In genomic region chr2:152480881-152481280, GRCm38 (mm10) we compare ENCODE assay signal across 41 mouse cellular contexts. TPM values are rescaled to one million over a fixed set of nuclear protein-coding genes. Genes with fewer than 3 reads are reported as not detected.
A peak's percentile ranks its signal among the peaks of the same experiment; 100 is the strongest.
DNase-seq lines count a peak whose midpoint lies in the region; ATAC-seq and TF ChIP-seq lines count a peak whose summit lies in the region.
"Had no signal": no experiment of that assay in that cellular context is flagged by ENCODE, and none has a peak within 500 bp of the region (broad histone marks: within the 10 kb centered on the region; RNA-seq: fewer than 3 reads in every experiment).

No protein-coding gene starts in this region.

- no peaks in the 10 kb centered on the region for H3K36me3 ChIP-seq in lung, postnatal 0 days (ENCODE audit: insufficient read depth, low read length)
- no peaks in the 10 kb centered on the region for H3K36me3 ChIP-seq in kidney, adult 2 months (ENCODE audit: control insufficient read depth, insufficient read depth, low read length)
- H3K36me3 ChIP-seq: embryonic facial prominence, embryonic 10.5 days; embryonic facial prominence, embryonic 15.5 days; forebrain, embryonic 12.5 days; hindbrain, embryonic 10.5 days; liver, embryonic 13.5 days; midbrain, embryonic 10.5 days; neural tube, embryonic 12.5 days had no signal

- peak; percentile 26 for DNase-seq in lung, postnatal 0 days (ENCODE audit: low spot score)
- no peak for DNase-seq in lung, adult 2 months
- peak; percentile 14 for DNase-seq in MN1 (ENCODE audit: low spot score)
- DNase-seq in induced T-regulatory cell, adult 2 months (ENCODE audit: low read depth), result peak; percentile 36
- DNase-seq in layer of hippocampus, adult 9-11 months, result no peak
- DNase-seq in kidney, adult 2 months, result no peak
- no peak for DNase-seq in left cerebral cortex, adult 8-10 months (ENCODE audit: low spot score in 2 of 2)
- DNase-seq: adrenal gland, postnatal 36 days; B cell, adult 2 months; cerebellum, adult 2 months; cerebellum, postnatal 25 days; forebrain, postnatal 0 days; heart, postnatal 14 days; kidney, postnatal 14 days; left cerebral cortex, postnatal 4 days; liver, embryonic 13.5 days; lung, adult 18-20 months; lung, postnatal 14 days; right cerebral cortex, adult 18-20 months; spleen, adult 18-20 months; thymus, postnatal 4 days had no signal

- WGBS in lung, postnatal 0 days, result 77% methylated on average over 3 of the region's 3 CpGs
- 75% methylated on average over 3 of the region's 3 CpGs for WGBS in lung, adult 2 months
- WGBS in kidney, adult 2 months, result 87% methylated on average over 3 of the region's 3 CpGs

- H3K4me3 ChIP-seq in lung, postnatal 0 days (ENCODE audit: low read depth, low read length), result no peak overlapping the region
- no peak overlapping the region for H3K4me3 ChIP-seq in lung, adult 2 months (replicated peaks; ENCODE audit: extremely low read depth, low read depth, low read length)
- H3K4me3 ChIP-seq in kidney, adult 2 months (ENCODE audit: insufficient read depth, low read depth, low read length), result no peak overlapping the region
- H3K4me3 ChIP-seq: embryonic facial prominence, embryonic 10.5 days; embryonic facial prominence, embryonic 15.5 days; forebrain, embryonic 12.5 days; hindbrain, embryonic 10.5 days; left cerebral cortex, adult 2 months; liver, embryonic 13.5 days; midbrain, embryonic 10.5 days; neural tube, embryonic 12.5 days had no signal

- no peak for TF ChIP-seq POLR2A in lung, adult 2 months (IDR thresholded peaks at IDR 0.05; ENCODE audit: borderline replicate concordance, extremely low read depth, low read depth, low read length)
- TF ChIP-seq POLR2A in kidney, adult 2 months (IDR thresholded peaks at IDR 0.05; ENCODE audit: low read depth, low read length), result no peak

- H3K4me1 ChIP-seq in lung, postnatal 0 days (ENCODE audit: insufficient read depth, low read depth, low read length), result no peaks in the 10 kb centered on the region
- no peaks in the 10 kb centered on the region for H3K4me1 ChIP-seq in lung, adult 2 months (ENCODE audit: control insufficient read depth, insufficient read depth, low read length)
- no peaks in the 10 kb centered on the region for H3K4me1 ChIP-seq in kidney, adult 2 months (ENCODE audit: control insufficient read depth, insufficient read depth, low read length)
- H3K4me1 ChIP-seq: embryonic facial prominence, embryonic 10.5 days; embryonic facial prominence, embryonic 15.5 days; forebrain, embryonic 12.5 days; liver, embryonic 13.5 days; midbrain, embryonic 10.5 days; neural tube, embryonic 12.5 days had no signal

- TF ChIP-seq EP300 in lung, postnatal 0 days (IDR thresholded peaks at IDR 0.05), result no peak

- no peaks in the 10 kb centered on the region for H3K27me3 ChIP-seq in lung, postnatal 0 days (replicated peaks; ENCODE audit: insufficient read depth, low read length)
- no peaks in the 10 kb centered on the region for H3K27me3 ChIP-seq in kidney, adult 2 months (replicated peaks; ENCODE audit: control insufficient read depth, insufficient read depth, low read length)
- H3K27me3 ChIP-seq: embryonic facial prominence, embryonic 15.5 days; forebrain, embryonic 12.5 days; liver, embryonic 13.5 days; neural tube, embryonic 12.5 days had no signal

- ATAC-seq in lung, postnatal 0 days, result no peak
- ATAC-seq: forebrain, postnatal 0 days; hindbrain, postnatal 0 days; intestine, postnatal 0 days; midbrain, embryonic 16.5 days had no signal

- no peak overlapping the region for H3K4me2 ChIP-seq in lung, postnatal 0 days (replicated peaks; ENCODE audit: low read depth, low read length)
- H3K4me2 ChIP-seq: embryonic facial prominence, embryonic 15.5 days; forebrain, embryonic 12.5 days; liver, embryonic 13.5 days; neural tube, embryonic 12.5 days had no signal

- no peaks in the 10 kb centered on the region for H3K9me3 ChIP-seq in lung, postnatal 0 days (ENCODE audit: low read length)
- H3K9me3 ChIP-seq: embryonic facial prominence, embryonic 10.5 days; embryonic facial prominence, embryonic 15.5 days; forebrain, embryonic 12.5 days; hindbrain, embryonic 10.5 days; liver, embryonic 13.5 days; midbrain, embryonic 10.5 days; neural tube, embryonic 12.5 days had no signal

- no peak for TF ChIP-seq CTCF in lung, postnatal 0 days (IDR thresholded peaks at IDR 0.05)
- TF ChIP-seq CTCF in lung, adult 2 months (IDR thresholded peaks at IDR 0.05; ENCODE audit: insufficient read depth, low read length), result no peak
- TF ChIP-seq CTCF in kidney, adult 2 months (conservative IDR thresholded peaks at IDR 0.05; ENCODE audit: insufficient read depth, insufficient read length, low read depth, low read length), result no peak

- H3K27ac ChIP-seq in lung, postnatal 0 days (ENCODE audit: low read length), result no peak overlapping the region
- no peak overlapping the region for H3K27ac ChIP-seq in kidney, adult 2 months (ENCODE audit: insufficient read depth, low read depth, low read length)
- H3K27ac ChIP-seq: embryonic facial prominence, embryonic 10.5 days; embryonic facial prominence, embryonic 15.5 days; forebrain, embryonic 12.5 days; hindbrain, embryonic 10.5 days; hindbrain, postnatal 0 days; left cerebral cortex, adult 2 months; liver, embryonic 13.5 days; midbrain, embryonic 10.5 days; neural tube, embryonic 12.5 days had no signal

- no peak overlapping the region for H3K9ac ChIP-seq in lung, postnatal 0 days (replicated peaks; ENCODE audit: low read depth)
- H3K9ac ChIP-seq: embryonic facial prominence, embryonic 15.5 days; forebrain, embryonic 12.5 days; forebrain, postnatal 0 days; liver, embryonic 13.5 days; neural tube, embryonic 12.5 days had no signal

RNA-seq across cellular contexts. Expression of gene Defb20, which starts 4.0 kb away (rescaled TPM):
- not detected in 2 replicates for polyA plus RNA-seq in lung, postnatal 0 days (2015; fragmentation: Nextera tagmentation; extraction: Ambion mirVana)
- polyA plus RNA-seq in lung, adult 2 months (2012; rRNA removed), result not detected in 2 replicates
- not detected in 2 replicates for polyA plus RNA-seq in kidney, adult 2 months (2012; rRNA removed)
- total RNA-seq in left cerebral cortex, adult 8-10 months (2022), result not detected
- total RNA-seq: adrenal gland, adult 18-20 months; adrenal gland, postnatal 36 days; forebrain, postnatal 0 days; gastrocnemius, adult 8-10 months; gastrocnemius, postnatal 4 days; heart, adult 8-10 months; heart, postnatal 14 days; hindbrain, postnatal 0 days; layer of hippocampus, adult 18-20 months; layer of hippocampus, postnatal 14 days; left cerebral cortex, adult 2 months; left cerebral cortex, postnatal 4 days had no signal
- polyA plus RNA-seq: embryonic facial prominence, embryonic 10.5 days; embryonic facial prominence, embryonic 15.5 days; forebrain, embryonic 12.5 days; forebrain, postnatal 0 days; heart, embryonic 14.5 days; hindbrain, embryonic 10.5 days; hindbrain, postnatal 0 days; intestine, postnatal 0 days; kidney, embryonic 14.5 days; limb, embryonic 14.5 days; liver, embryonic 13.5 days; midbrain, embryonic 10.5 days; midbrain, embryonic 16.5 days; neural tube, embryonic 12.5 days; stomach, embryonic 16.5 days had no signal

RNA-seq across cellular contexts. Expression of gene Defb22, which starts 9.1 kb away (rescaled TPM):
- polyA plus RNA-seq in lung, postnatal 0 days (2015; fragmentation: Nextera tagmentation; extraction: Ambion mirVana), result not detected in 2 replicates
- not detected in 2 replicates for polyA plus RNA-seq in lung, adult 2 months (2012; rRNA removed)
- not detected in 2 replicates for polyA plus RNA-seq in kidney, adult 2 months (2012; rRNA removed)
- total RNA-seq in left cerebral cortex, adult 8-10 months (2022), result not detected
- total RNA-seq: adrenal gland, adult 18-20 months; adrenal gland, postnatal 36 days; forebrain, postnatal 0 days; gastrocnemius, adult 8-10 months; gastrocnemius, postnatal 4 days; heart, adult 8-10 months; heart, postnatal 14 days; hindbrain, postnatal 0 days; layer of hippocampus, adult 18-20 months; layer of hippocampus, postnatal 14 days; left cerebral cortex, adult 2 months; left cerebral cortex, postnatal 4 days had no signal
- polyA plus RNA-seq: cerebellum, adult 2 months; embryonic facial prominence, embryonic 10.5 days; embryonic facial prominence, embryonic 15.5 days; forebrain, embryonic 12.5 days; forebrain, postnatal 0 days; heart, embryonic 14.5 days; hindbrain, embryonic 10.5 days; hindbrain, postnatal 0 days; intestine, postnatal 0 days; kidney, embryonic 14.5 days; limb, embryonic 14.5 days; liver, embryonic 13.5 days; midbrain, embryonic 10.5 days; midbrain, embryonic 16.5 days; neural tube, embryonic 12.5 days; stomach, embryonic 16.5 days had no signal

RNA-seq across cellular contexts. Expression of gene Defb23, which starts 16.5 kb away (rescaled TPM):
- not detected in 2 replicates for polyA plus RNA-seq in lung, postnatal 0 days (2015; fragmentation: Nextera tagmentation; extraction: Ambion mirVana)
- not detected in 2 replicates for polyA plus RNA-seq in lung, adult 2 months (2012; rRNA removed)
- not detected in 2 replicates for polyA plus RNA-seq in kidney, adult 2 months (2012; rRNA removed)
- total RNA-seq in left cerebral cortex, adult 8-10 months (2022), result not detected
- total RNA-seq: adrenal gland, adult 18-20 months; adrenal gland, postnatal 36 days; forebrain, postnatal 0 days; gastrocnemius, adult 8-10 months; gastrocnemius, postnatal 4 days; heart, adult 8-10 months; heart, postnatal 14 days; hindbrain, postnatal 0 days; layer of hippocampus, adult 18-20 months; layer of hippocampus, postnatal 14 days; left cerebral cortex, adult 2 months; left cerebral cortex, postnatal 4 days had no signal
- polyA plus RNA-seq: cerebellum, adult 2 months; embryonic facial prominence, embryonic 10.5 days; embryonic facial prominence, embryonic 15.5 days; forebrain, embryonic 12.5 days; forebrain, postnatal 0 days; heart, embryonic 14.5 days; hindbrain, embryonic 10.5 days; hindbrain, postnatal 0 days; intestine, postnatal 0 days; kidney, embryonic 14.5 days; limb, embryonic 14.5 days; liver, embryonic 13.5 days; midbrain, embryonic 10.5 days; midbrain, embryonic 16.5 days; neural tube, embryonic 12.5 days; stomach, embryonic 16.5 days had no signal

RNA-seq across cellular contexts. Expression of gene Defb26, which starts 30.6 kb away (rescaled TPM):
- polyA plus RNA-seq in lung, postnatal 0 days (2015; fragmentation: Nextera tagmentation; extraction: Ambion mirVana), result not detected in 2 replicates
- not detected in 2 replicates for polyA plus RNA-seq in lung, adult 2 months (2012; rRNA removed)
- polyA plus RNA-seq in kidney, adult 2 months (2012; rRNA removed), result 1.0 and 2.0 TPM in 2 replicates
- total RNA-seq in left cerebral cortex, adult 8-10 months (2022), result not detected
- total RNA-seq: adrenal gland, adult 18-20 months; adrenal gland, postnatal 36 days; forebrain, postnatal 0 days; gastrocnemius, adult 8-10 months; gastrocnemius, postnatal 4 days; heart, adult 8-10 months; heart, postnatal 14 days; hindbrain, postnatal 0 days; layer of hippocampus, adult 18-20 months; layer of hippocampus, postnatal 14 days; left cerebral cortex, adult 2 months; left cerebral cortex, postnatal 4 days had no signal
- polyA plus RNA-seq: cerebellum, adult 2 months; embryonic facial prominence, embryonic 10.5 days; embryonic facial prominence, embryonic 15.5 days; forebrain, embryonic 12.5 days; forebrain, postnatal 0 days; heart, embryonic 14.5 days; hindbrain, embryonic 10.5 days; hindbrain, postnatal 0 days; intestine, postnatal 0 days; kidney, embryonic 14.5 days; limb, embryonic 14.5 days; liver, embryonic 13.5 days; midbrain, embryonic 10.5 days; midbrain, embryonic 16.5 days; neural tube, embryonic 12.5 days; stomach, embryonic 16.5 days had no signal

RNA-seq across cellular contexts. Expression of gene Defb28, which starts 37.2 kb away (rescaled TPM):
- not detected in 2 replicates for polyA plus RNA-seq in lung, postnatal 0 days (2015; fragmentation: Nextera tagmentation; extraction: Ambion mirVana)
- polyA plus RNA-seq in lung, adult 2 months (2012; rRNA removed), result not detected in 2 replicates
- polyA plus RNA-seq in kidney, adult 2 months (2012; rRNA removed), result 0.30 TPM in 1 of 2 replicates, not detected in the other
- not detected for total RNA-seq in left cerebral cortex, adult 8-10 months (2022)
- total RNA-seq: adrenal gland, adult 18-20 months; adrenal gland, postnatal 36 days; forebrain, postnatal 0 days; gastrocnemius, adult 8-10 months; gastrocnemius, postnatal 4 days; heart, adult 8-10 months; heart, postnatal 14 days; hindbrain, postnatal 0 days; layer of hippocampus, adult 18-20 months; layer of hippocampus, postnatal 14 days; left cerebral cortex, adult 2 months; left cerebral cortex, postnatal 4 days had no signal
- polyA plus RNA-seq: cerebellum, adult 2 months; embryonic facial prominence, embryonic 10.5 days; embryonic facial prominence, embryonic 15.5 days; forebrain, embryonic 12.5 days; forebrain, postnatal 0 days; heart, embryonic 14.5 days; hindbrain, embryonic 10.5 days; hindbrain, postnatal 0 days; intestine, postnatal 0 days; kidney, embryonic 14.5 days; limb, embryonic 14.5 days; liver, embryonic 13.5 days; midbrain, embryonic 10.5 days; midbrain, embryonic 16.5 days; neural tube, embryonic 12.5 days; stomach, embryonic 16.5 days had no signal

Comparison
In these comparisons a context has a peak if more than half of its experiments do, and no peak if none do; other contexts are left out.
1. DNase-seq: peak in lung, postnatal 0 days (single experiment), MN1 (single experiment) and induced T-regulatory cell, adult 2 months (single experiment); none in lung, adult 2 months (single experiment), layer of hippocampus, adult 9-11 months (single experiment), kidney, adult 2 months (single experiment) and left cerebral cortex, adult 8-10 months (0 of 2).